In genomic region chr8:126583971-126584843, GRCm38 (mm10) we compare ENCODE assay signal across 8 mouse cellular contexts. TPM values are rescaled to one million over a fixed set of nuclear protein-coding genes. Genes with fewer than 3 reads are reported as not detected.
A peak's percentile ranks its signal among the peaks of the same experiment; 100 is the strongest.
DNase-seq lines count a peak whose midpoint lies in the region; ATAC-seq and TF ChIP-seq lines count a peak whose summit lies in the region.

No protein-coding gene starts in this region.

- no peaks in the 10 kb centered on the region for H3K9me3 ChIP-seq in hindbrain, embryonic 15.5 days

- peak overlapping the region; percentile 89 for H3K27ac ChIP-seq in cortical plate, adult 2 months (ENCODE audit: insufficient read depth, low read length)
- peak overlapping the region; percentile 100 for H3K27ac ChIP-seq in gastrocnemius, adult 2 months
- H3K27ac ChIP-seq in hindbrain, embryonic 15.5 days (replicated peaks): peak overlapping the region; percentile 82

- ATAC-seq in hindbrain, embryonic 15.5 days (ENCODE audit: low FRiP score, low read depth): peak; percentile 84

- TF ChIP-seq CTCF in cortical plate, adult 2 months (IDR thresholded peaks at IDR 0.05; ENCODE audit: extremely low read depth, insufficient read depth, low read length): no peak
- no peak for TF ChIP-seq CTCF in gastrocnemius, adult 2 months (IDR thresholded peaks at IDR 0.05)

- no peaks in the 10 kb centered on the region for H3K36me3 ChIP-seq in hindbrain, embryonic 15.5 days

- WGBS in hindbrain, embryonic 15.5 days: 0% methylated on average over 67 of the region's 68 CpGs

- peak overlapping the region; percentile 93 for H3K4me2 ChIP-seq in hindbrain, embryonic 15.5 days

- intact Hi-C loops in gastrocnemius, adult 2 months (cut with DNase I): no loop called here

- peak overlapping the region; percentile 43 for H3K9ac ChIP-seq in hindbrain, embryonic 15.5 days

- peak; percentile 77 for DNase-seq in ZHBTc4 (ENCODE audit: low read depth, low spot score)
- peak; percentile 91 for DNase-seq in gastrocnemius, adult 2 months
- peak; percentile 60 to 74 for DNase-seq in left cerebral cortex, adult 18-20 months (ENCODE audit: low spot score in 2 of 2)
- DNase-seq in lung, postnatal 4 days: peak; percentile 86 to 92
- DNase-seq in right cerebral cortex, adult 2 months (ENCODE audit: low spot score in 2 of 2): peak; percentile 66 to 67
- DNase-seq in urinary bladder, adult 2 months (ENCODE audit: low spot score): peak; percentile 65

- peak overlapping the region; percentile 32 for H3K4me3 ChIP-seq in cortical plate, adult 2 months (ENCODE audit: insufficient read depth, low read length)
- peak overlapping the region; percentile 99 for H3K4me3 ChIP-seq in gastrocnemius, adult 2 months
- H3K4me3 ChIP-seq in hindbrain, embryonic 15.5 days: peak overlapping the region; percentile 46

- H3K27me3 ChIP-seq in hindbrain, embryonic 15.5 days: no peaks in the 10 kb centered on the region

- TF ChIP-seq POLR2A in cortical plate, adult 2 months (IDR thresholded peaks at IDR 0.05; ENCODE audit: extremely low read depth, insufficient read depth, low read length): no peak

- H3K4me1 ChIP-seq in cortical plate, adult 2 months (ENCODE audit: control insufficient read depth, insufficient read depth, low read length): peaks cover 11% of the 10 kb centered on the region
- peaks cover 68% of the 10 kb centered on the region for H3K4me1 ChIP-seq in hindbrain, embryonic 15.5 days (replicated peaks)

RNA-seq across cellular contexts. Expression of gene Irf2bp2, which starts 9.6 kb away (rescaled TPM):
- 32.9 and 33.2 TPM in 2 replicates for polyA plus RNA-seq in cortical plate, adult 2 months (2012; rRNA removed)
- 10 to 100 TPM; 28.6 to 81.6 TPM for total RNA-seq in gastrocnemius, adult 2 months (2021)
- polyA plus RNA-seq in hindbrain, embryonic 15.5 days (2015; fragmentation: Nextera tagmentation; extraction: Ambion mirVana): 9.1 and 9.2 TPM in 2 replicates
- total RNA-seq in left cerebral cortex, adult 18-20 months (2021): 10 to 100 TPM; 74.0 to 77.6 TPM
- 33.4 and 35.5 TPM in 2 replicates for polyA plus RNA-seq in urinary bladder, adult 2 months (2012; rRNA removed)

Comparison
In these comparisons a context has a peak if more than half of its experiments do, and no peak if none do; other contexts are left out.
1. Peak in every context shown above with its lines: DNase-seq, ATAC-seq, H3K4me3 ChIP-seq and H3K27ac ChIP-seq.
2. H3K4me3 ChIP-seq: peak in every context shown above with its lines; median percentile 99 in gastrocnemius, adult 2 months; 46 in hindbrain, embryonic 15.5 days; 32 in cortical plate, adult 2 months.